Mouse (Mus musculus) ES-E14 (cell line): ENCODE results near the gene Hmcn1. TPM values are rescaled to one million over a fixed set of nuclear protein-coding genes. Genes with fewer than 3 reads are reported as not detected.

ENCODE experiments used
- DNase-seq: peaks from one replicate; pipeline ENCODE4 v3.0.0-alpha.2; 2013; ENCODE audit warnings: low read depth, low spot score
- H3K27ac ChIP-seq: 2 replicates; pipeline ENCODE4 v1.5.1; 2012; ENCODE audit warnings: low read depth, mild to moderate bottlenecking, low read length, moderate library complexity, mixed read lengths; ENCODE audit not compliant: poor library complexity, insufficient read depth, severe bottlenecking
- H3K36me3 ChIP-seq: 2 replicates; pipeline ENCODE4 v1.6.1; 2012; ENCODE audit warnings: mild to moderate bottlenecking, low read length, moderate library complexity, mixed read lengths; ENCODE audit not compliant: control insufficient read depth, poor library complexity, insufficient read depth, severe bottlenecking
- H3K4me1 ChIP-seq, 2 experiments: fragments of 150-350 bp in 1 of 2; sonication (generic) in 1 of 2; 2 replicates each; pipeline ENCODE4 v1.6.1; 2012; ENCODE audit warnings: low read length in 2 of 2, mild to moderate bottlenecking in 1 of 2, mixed read lengths in 1 of 2; ENCODE audit not compliant: control insufficient read depth in 2 of 2, insufficient read depth in 2 of 2, poor library complexity in 1 of 2
- H3K4me3 ChIP-seq, 2 experiments: fragments of 150-350 bp in 1 of 2; sonication (generic) in 1 of 2; 2 replicates each; pipeline ENCODE4 v1.5.1; 2012; ENCODE audit warnings: low read length in 2 of 2, low read depth in 1 of 2, mild to moderate bottlenecking in 1 of 2, mixed read lengths in 1 of 2; ENCODE audit not compliant: insufficient read depth in 1 of 2, poor library complexity in 1 of 2, severe bottlenecking in 1 of 2
- H3K9ac ChIP-seq: 2 replicates; pipeline ENCODE4 v1.6.1; 2012; ENCODE audit warnings: low read depth, mild to moderate bottlenecking, low read length, mixed read lengths; ENCODE audit not compliant: poor library complexity, insufficient read depth, severe bottlenecking
- H3K9me3 ChIP-seq: fragments of 150-350 bp; sonication (generic); 2 replicates; pipeline ENCODE4 v1.6.1; 2012; ENCODE audit warnings: low read depth, mild to moderate bottlenecking, low read length; ENCODE audit not compliant: control insufficient read depth, insufficient read depth
- CHD2 ChIP-seq: IDR thresholded peaks from 2 replicates; pipeline ENCODE4 v1.6.1; 2014; ENCODE audit warnings: mild to moderate bottlenecking, low read depth, low read length, inconsistent platforms
- HCFC1 ChIP-seq: IDR thresholded peaks from 2 replicates; pipeline ENCODE4 v1.6.1; 2012; ENCODE audit warnings: low read length, inconsistent platforms, borderline replicate concordance; ENCODE audit not compliant: insufficient read depth
- MAFK ChIP-seq: IDR thresholded peaks from 2 replicates; pipeline ENCODE4 v1.6.1; 2014; ENCODE audit warnings: mild to moderate bottlenecking, low read depth, low read length, inconsistent platforms; ENCODE audit not compliant: insufficient read depth
- ZC3H11A ChIP-seq: IDR thresholded peaks from 2 replicates; pipeline ENCODE4 v1.6.1; 2012; ENCODE audit warnings: low read depth, mild to moderate bottlenecking, inconsistent platforms, low read length, borderline replicate concordance
- ZNF384 ChIP-seq: IDR thresholded peaks from 2 replicates; pipeline ENCODE4 v1.6.1; 2012; ENCODE audit warnings: low read depth, low read length, inconsistent platforms
- in situ Hi-C, 2 experiments: fragments of 600-800 bp; cut with MboI; formaldehyde crosslinking; loops; one replicate each; pipeline ENCODE4 v1.15.1; 2025; ENCODE audit warnings: low sequenced_read_pairs in 2 of 2, inconsistent platforms in 1 of 2; ENCODE audit not compliant: unreplicated experiment in 2 of 2
- total RNA-seq: library from RNA; depleted of rRNA; stranded (reverse); fragments of 300-350 nt; gene quantifications from 2 replicates; pipeline ENCODE4 v1.2.3, GENCODE M21; 2012

Gene Hmcn1
- total RNA-seq, 1 experiment: 1.5 TPM

GRCm38 (mm10) chr1:150772958-150773357, 220.3 kb downstream of the Hmcn1 start:
- TF ChIP-seq CHD2 (no peak), MAFK (no peak), HCFC1 (no peak), ZNF384 (no peak), ZC3H11A (no peak)
- Histone ChIP-seq H3K36me3 (no peaks in the 10 kb centered on the region), H3K4me3 (no peak overlapping the region), H3K9ac (no peak overlapping the region), H3K27ac (no peak overlapping the region), H3K9me3 (no peaks in the 10 kb centered on the region), H3K4me1 (no peaks in the 10 kb centered on the region)
- in situ Hi-C loops: no loop called here
- no peak for DNase-seq

- Histone ChIP-seq H3K9ac (no peak overlapping the region), H3K9me3 (no peaks in the 10 kb centered on the region), H3K4me3 (no peak overlapping the region), H3K4me1 (no peaks in the 10 kb centered on the region), H3K36me3 (no peaks in the 10 kb centered on the region), H3K27ac (no peak overlapping the region)
- DNase-seq: no peak
- TF ChIP-seq CHD2 (no peak), ZNF384 (no peak), MAFK (no peak), ZC3H11A (no peak)
- in situ Hi-C loops: no loop called here
Observed at GRCm38 (mm10) chr1:150770948-150771521, 222.2 kb downstream of the Hmcn1 start.

DNA sequence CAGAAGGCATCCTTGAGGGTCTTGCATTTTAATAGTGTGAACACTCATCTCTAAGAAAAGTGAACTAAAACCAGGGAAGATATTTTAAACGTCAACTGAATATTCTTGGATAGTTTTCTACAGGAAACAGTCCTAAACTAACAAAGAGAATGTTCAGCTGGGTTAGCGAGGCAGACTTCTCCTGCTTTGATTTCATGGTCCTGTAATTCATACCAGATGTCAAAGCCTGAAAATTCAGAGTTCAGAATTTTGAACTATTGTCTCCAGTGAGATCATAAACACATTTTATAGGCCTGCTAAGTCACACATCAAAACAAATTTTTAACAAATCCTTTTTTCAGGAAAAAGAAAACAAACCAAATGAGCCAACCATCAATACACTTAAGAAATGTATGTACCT, 223.4 kb downstream of the Hmcn1 start:
- Histone ChIP-seq H3K9me3 (no peaks in the 10 kb centered on the region), H3K4me1 (no peaks in the 10 kb centered on the region), H3K9ac (no peak overlapping the region), H3K4me3 (no peak overlapping the region), H3K27ac (no peak overlapping the region), H3K36me3 (no peaks in the 10 kb centered on the region)
- in situ Hi-C loops: no loop called here
- TF ChIP-seq ZNF384 (no peak), CHD2 (no peak), MAFK (no peak), HCFC1 (no peak), ZC3H11A (no peak)
- DNase-seq: no peak

GRCm38 (mm10) chr1:150761678-150762077, 231.6 kb downstream of the Hmcn1 start:
- Histone ChIP-seq H3K9ac (no peak overlapping the region), H3K4me1 (no peaks in the 10 kb centered on the region), H3K27ac (no peak overlapping the region), H3K9me3 (no peaks in the 10 kb centered on the region), H3K4me3 (no peak overlapping the region), H3K36me3 (no peaks in the 10 kb centered on the region)
- in situ Hi-C loops: no loop called here
- no peak for DNase-seq
- no peak for TF ChIP-seq CHD2
- TF ChIP-seq MAFK: no peak
- TF ChIP-seq ZC3H11A: no peak
- TF ChIP-seq HCFC1: no peak
- no peak for TF ChIP-seq ZNF384

DNA sequence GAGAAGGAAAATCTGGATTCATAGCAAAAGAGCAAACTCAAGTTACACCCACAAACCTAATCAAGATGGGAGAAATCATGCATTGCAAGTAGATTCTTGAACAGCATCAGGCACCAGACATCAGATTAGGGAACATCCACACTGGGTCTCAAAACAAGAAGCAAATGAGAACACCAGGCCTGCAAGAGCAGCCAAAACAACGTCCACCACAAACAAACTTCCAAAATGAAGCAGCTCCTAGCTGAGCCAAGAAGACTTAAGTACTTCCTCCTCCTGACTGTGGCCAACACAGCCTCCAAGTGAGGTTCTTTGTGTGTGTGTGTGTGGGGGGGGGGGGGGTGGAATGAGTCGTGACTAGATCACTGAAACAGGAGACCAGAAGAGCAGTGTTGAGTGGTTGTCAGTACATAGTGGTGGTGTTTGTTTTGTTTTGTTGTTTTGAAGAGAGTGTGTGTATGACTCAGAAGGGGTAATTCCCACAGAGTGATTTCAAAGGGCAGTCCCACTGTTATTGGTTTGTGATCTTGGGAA, 232.4 kb downstream of the Hmcn1 start:
- in situ Hi-C loops: no loop called here
- Histone ChIP-seq H3K27ac (no peak overlapping the region), H3K9ac (no peak overlapping the region), H3K4me1 (no peaks in the 10 kb centered on the region), H3K9me3 (no peaks in the 10 kb centered on the region), H3K4me3 (no peak overlapping the region), H3K36me3 (no peaks in the 10 kb centered on the region)
- TF ChIP-seq ZNF384 (no peak), MAFK (no peak), HCFC1 (no peak), CHD2 (no peak), ZC3H11A (no peak)
- DNase-seq: no peak
